Mouse (Mus musculus) cerebellum, adult 2 months (tissue): ENCODE data around the gene Snx3.

Experiments used
- CTCF ChIP-seq: fragments of 200-500 bp; IDR thresholded peaks from 2 replicates; pipeline ENCODE4 v1.5.1; 2011; ENCODE audit warnings: low read depth, mild to moderate bottlenecking, control low read depth, low read length, moderate library complexity, borderline replicate concordance; ENCODE audit not compliant: insufficient read depth
- POLR2A ChIP-seq: fragments of 200-500 bp; IDR thresholded peaks from 2 replicates; pipeline ENCODE4 v1.6.1; 2011; ENCODE audit warnings: low read length, control low read depth, borderline replicate concordance; ENCODE audit not compliant: insufficient read depth

DNA sequence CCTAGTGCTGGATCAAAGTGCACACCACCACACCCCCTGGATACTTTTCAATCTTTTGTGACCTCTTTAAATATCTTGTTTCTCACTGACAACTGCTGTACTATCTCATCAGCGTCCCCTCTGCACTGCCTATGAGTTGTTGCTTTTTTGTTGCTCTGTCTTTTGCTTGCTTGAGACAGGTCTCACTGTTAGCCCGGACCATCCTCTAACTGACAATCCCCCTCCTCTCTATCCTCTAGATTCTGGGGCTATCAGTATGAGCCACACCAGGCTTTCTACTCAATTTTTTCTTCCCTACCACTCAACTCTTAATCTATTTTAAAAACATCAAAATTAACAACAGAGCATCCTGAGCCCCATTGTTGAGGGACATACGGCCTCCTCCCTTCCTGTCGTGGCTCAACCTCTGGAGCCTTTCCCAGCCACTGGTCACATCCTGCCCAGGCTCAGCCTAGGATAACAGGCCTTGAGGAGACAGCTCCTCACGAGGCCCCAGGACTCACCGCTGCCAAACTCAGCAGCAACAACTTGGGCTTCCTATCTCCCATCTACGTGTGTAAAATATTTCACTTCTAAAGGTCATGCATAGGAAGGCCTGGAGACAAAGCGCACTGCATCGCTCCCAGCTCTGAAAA lies 44.2 kb upstream of the Snx3 start:
- no peak for TF ChIP-seq CTCF
- TF ChIP-seq POLR2A, result no peak
